Mouse (Mus musculus) thymus, postnatal 4 days (tissue): ENCODE measurements at regions not wholly inside any gene's neighbourhood (a gene's known extent, or its start where the extent isn't known, plus 50 kb on each side); places are given as distances from the start of the nearest gene placed in this dataset.

ENCODE experiments used
- DNase-seq: peaks from one replicate; pipeline ENCODE4 v3.0.0; 2021

- peak; percentile 21 for DNase-seq
Observed at GRCm38 (mm10) chrX:86490309-86490708, 185.4 kb upstream of the Mageb4 start.
